Mouse (Mus musculus): ENCODE results near the gene Tmem42. TPM values are rescaled to one million over a fixed set of nuclear protein-coding genes. Genes with fewer than 3 reads are reported as not detected.
A peak's percentile ranks its signal among the peaks of the same experiment; 100 is the strongest.

The Tmem42 gene
- polyA plus RNA-seq, 1 experiment from 2014 or later, result 20.2 TPM

- H3K9ac ChIP-seq (ENCODE audit: low read depth, low read length), result no peak overlapping the region
- H3K36me3 ChIP-seq (ENCODE audit: control insufficient read depth, insufficient read depth, low read length), result no peaks in the 10 kb centered on the region
- H3K4me2 ChIP-seq (ENCODE audit: low read depth, low read length), result no peak overlapping the region
- no peaks in the 10 kb centered on the region for H3K27me3 ChIP-seq (replicated peaks; ENCODE audit: control insufficient read depth, insufficient read depth, low read length)
- ATAC-seq, result no peak
- WGBS, result 73% methylated on average over 1 of the region's 1 CpGs
- H3K27ac ChIP-seq (ENCODE audit: low read length), result no peak overlapping the region
- H3K9me3 ChIP-seq (ENCODE audit: control insufficient read depth, low read length), result no peaks in the 10 kb centered on the region
- no peak overlapping the region for H3K4me3 ChIP-seq (ENCODE audit: low read length)
- H3K4me1 ChIP-seq (ENCODE audit: control insufficient read depth, insufficient read depth, low read length), result no peaks in the 10 kb centered on the region
These were observed 26.5 kb downstream of the Tmem42 start for GRCm38 (mm10) chr9:123047665-123048064.

- no peaks in the 10 kb centered on the region for H3K27me3 ChIP-seq (replicated peaks; ENCODE audit: control insufficient read depth, insufficient read depth, low read length)
- no peaks in the 10 kb centered on the region for H3K36me3 ChIP-seq (ENCODE audit: control insufficient read depth, insufficient read depth, low read length)
- H3K9ac ChIP-seq (ENCODE audit: low read depth, low read length), result no peak overlapping the region
- H3K4me1 ChIP-seq (ENCODE audit: control insufficient read depth, insufficient read depth, low read length), result no peaks in the 10 kb centered on the region
- no peak overlapping the region for H3K4me3 ChIP-seq (ENCODE audit: low read length)
- ATAC-seq, result no peak
- no peak overlapping the region for H3K4me2 ChIP-seq (ENCODE audit: low read depth, low read length)
- H3K27ac ChIP-seq (ENCODE audit: low read length), result no peak overlapping the region
- H3K9me3 ChIP-seq (ENCODE audit: control insufficient read depth, low read length), result no peaks in the 10 kb centered on the region
These were observed 37.7 kb downstream of the Tmem42 start for GRCm38 (mm10) chr9:123058724-123059292.

GRCm38 (mm10) chr9:123060172-123060571 is 39.0 kb downstream of the Tmem42 start:
- no peak overlapping the region for H3K9ac ChIP-seq (ENCODE audit: low read depth, low read length)
- WGBS, result 54% methylated on average over 3 of the region's 3 CpGs
- peak; percentile 56; the same call in 1 of the 2 replicates for ATAC-seq

More at GRCm38 (mm10) chr9:123060172-123060571, 39.0 kb downstream of the Tmem42 start:
- no peaks in the 10 kb centered on the region for H3K9me3 ChIP-seq (ENCODE audit: control insufficient read depth, low read length)
- H3K4me3 ChIP-seq (ENCODE audit: low read length), result no peak overlapping the region
- H3K4me2 ChIP-seq (ENCODE audit: low read depth, low read length), result no peak overlapping the region
- H3K36me3 ChIP-seq (ENCODE audit: control insufficient read depth, insufficient read depth, low read length), result no peaks in the 10 kb centered on the region
- no peak overlapping the region for H3K27ac ChIP-seq (ENCODE audit: low read length)
- no peaks in the 10 kb centered on the region for H3K4me1 ChIP-seq (ENCODE audit: control insufficient read depth, insufficient read depth, low read length)
- H3K27me3 ChIP-seq (replicated peaks; ENCODE audit: control insufficient read depth, insufficient read depth, low read length), result no peaks in the 10 kb centered on the region

Other genes starting within 250 kb of the Tmem42 start
- 5.5 and 5.6 TPM in 2 replicates for gene Tcaim, start 215.8 kb upstream of the Tmem42 start, polyA plus RNA-seq (2015; fragmentation: Nextera tagmentation; extraction: Ambion mirVana)
- gene Gm35549, start 177.3 kb upstream of the Tmem42 start, polyA plus RNA-seq (2015; fragmentation: Nextera tagmentation; extraction: Ambion mirVana), result 0.23 TPM in 1 of 2 replicates, not detected in the other
- 41.3 and 41.5 TPM in 2 replicates for gene Zfp445, start 155.3 kb upstream of the Tmem42 start, polyA plus RNA-seq (2015; fragmentation: Nextera tagmentation; extraction: Ambion mirVana)
- gene Zkscan7, start 135.6 kb upstream of the Tmem42 start, polyA plus RNA-seq (2015; fragmentation: Nextera tagmentation; extraction: Ambion mirVana), result 3.7 and 4.3 TPM in 2 replicates
- 8.9 and 10.0 TPM in 2 replicates for gene Zfp105, start 98.3 kb upstream of the Tmem42 start, polyA plus RNA-seq (2015; fragmentation: Nextera tagmentation; extraction: Ambion mirVana)
- gene 1110059G10Rik, start 70.3 kb upstream of the Tmem42 start, polyA plus RNA-seq (2015; fragmentation: Nextera tagmentation; extraction: Ambion mirVana), result 27.6 and 28.3 TPM in 2 replicates
- gene Kif15, start 70.3 kb upstream of the Tmem42 start, polyA plus RNA-seq (2015; fragmentation: Nextera tagmentation; extraction: Ambion mirVana), result 29.7 and 34.4 TPM in 2 replicates
- gene Tgm4, start 13.4 kb downstream of the Tmem42 start, polyA plus RNA-seq (2015; fragmentation: Nextera tagmentation; extraction: Ambion mirVana), result 0.37 and 0.42 TPM in 2 replicates
- 75.8 and 76.9 TPM in 2 replicates for gene Zdhhc3, start 91.9 kb downstream of the Tmem42 start, polyA plus RNA-seq (2015; fragmentation: Nextera tagmentation; extraction: Ambion mirVana)
- gene Exosc7, start 91.9 kb downstream of the Tmem42 start, polyA plus RNA-seq (2015; fragmentation: Nextera tagmentation; extraction: Ambion mirVana), result 130 and 146 TPM in 2 replicates
- gene Clec3b, start 129.6 kb downstream of the Tmem42 start, polyA plus RNA-seq (2015; fragmentation: Nextera tagmentation; extraction: Ambion mirVana), result 0.27 and 0.42 TPM in 2 replicates
- 14.1 and 14.2 TPM in 2 replicates for gene Cdcp1, start 194.7 kb downstream of the Tmem42 start, polyA plus RNA-seq (2015; fragmentation: Nextera tagmentation; extraction: Ambion mirVana)
- gene Tmem158, start 239.4 kb downstream of the Tmem42 start, polyA plus RNA-seq (2015; fragmentation: Nextera tagmentation; extraction: Ambion mirVana), result 1.7 and 6.0 TPM in 2 replicates